Mouse (Mus musculus): ENCODE data around the gene Pnmal1.
"Not testable (repeated sequence)": the region's sequence is repeated elsewhere in the genome, so short reads cannot be mapped to it uniquely, and the experiment has no call there.

The Pnmal1 gene

GRCm38 (mm10) chr7:16950861-16951635 lies 8.4 kb upstream of the Pnmal1 start:
- DNase-seq (ENCODE audit: low spot score in 2 of 2): peak; percentile 87 to 90

- DNase-seq (ENCODE audit: low spot score in 2 of 2): not testable (repeated sequence)
Observed at GRCm38 (mm10) chr7:16953776-16954175, 5.7 kb upstream of the Pnmal1 start.

- no peak for DNase-seq (ENCODE audit: low spot score in 2 of 2)
Observed at GRCm38 (mm10) chr7:16955712-16956111, 3.8 kb upstream of the Pnmal1 start.

GRCm38 (mm10) chr7:16956410-16957265 lies 2.8 kb upstream of the Pnmal1 start:
- DNase-seq (ENCODE audit: low spot score in 2 of 2): peak; percentile 83 to 92

GRCm38 (mm10) chr7:16961678-16962077 lies 2.2 kb downstream of the Pnmal1 start:
- DNase-seq (ENCODE audit: low spot score in 2 of 2): no peak

GRCm38 (mm10) chr7:16968414-16968813 lies 8.9 kb downstream of the Pnmal1 start:
- DNase-seq (ENCODE audit: low spot score in 2 of 2): no peak

GRCm38 (mm10) chr7:16971160-16971559 lies 11.7 kb downstream of the Pnmal1 start:
- no peak for DNase-seq (ENCODE audit: low spot score in 2 of 2)

- no peak for DNase-seq (ENCODE audit: low spot score in 2 of 2)
Observed at GRCm38 (mm10) chr7:16974018-16974417, 14.5 kb downstream of the Pnmal1 start.

- DNase-seq (ENCODE audit: low spot score in 2 of 2): no peak
Observed at GRCm38 (mm10) chr7:16976298-16976697, 16.8 kb downstream of the Pnmal1 start.

- no peak for DNase-seq (ENCODE audit: low spot score in 2 of 2)
Observed at GRCm38 (mm10) chr7:16978173-16978572, 18.7 kb downstream of the Pnmal1 start.

- DNase-seq (ENCODE audit: low spot score in 2 of 2): no peak
Observed at GRCm38 (mm10) chr7:16978593-16978992, 19.1 kb downstream of the Pnmal1 start.

GRCm38 (mm10) chr7:16980348-16980747 lies 20.9 kb downstream of the Pnmal1 start:
- no peak for DNase-seq (ENCODE audit: low spot score in 2 of 2)

GRCm38 (mm10) chr7:16982859-16983568 lies 23.5 kb downstream of the Pnmal1 start, which contains the start of gene Gm42372:
Gene Gm42372, plus strand, starts transcription at chr7:16983086.
- peak; percentile 95 to 96 for DNase-seq (ENCODE audit: low spot score in 2 of 2)

- no peak for DNase-seq (ENCODE audit: low spot score in 2 of 2)
Observed at GRCm38 (mm10) chr7:16987541-16988149, 28.2 kb downstream of the Pnmal1 start.

GRCm38 (mm10) chr7:16988405-16988804 lies 28.9 kb downstream of the Pnmal1 start:
- peak in 1 of 2 experiments; percentile 46 for DNase-seq (ENCODE audit: low spot score in 2 of 2)

GRCm38 (mm10) chr7:16990006-16990744 lies 30.7 kb downstream of the Pnmal1 start:
- DNase-seq (ENCODE audit: low spot score in 2 of 2): no peak

GRCm38 (mm10) chr7:16991681-16992450 lies 32.4 kb downstream of the Pnmal1 start:
- peak in 1 of 2 experiments; percentile 46 for DNase-seq (ENCODE audit: low spot score in 2 of 2)

- DNase-seq (ENCODE audit: low spot score in 2 of 2): no peak
Observed at GRCm38 (mm10) chr7:16992451-16992807, 33.0 kb downstream of the Pnmal1 start, which contains the start of gene Ccdc8. Gene Ccdc8, plus strand, starts transcription at chr7:16992708.

- peak; percentile 75 to 82 for DNase-seq (ENCODE audit: low spot score in 2 of 2)
Observed at GRCm38 (mm10) chr7:16993651-16994399, 34.3 kb downstream of the Pnmal1 start.
